Mouse (Mus musculus) megakaryocyte, embryonic 14.5 days (primary cell): ENCODE results near the gene Glud1.
"Not testable (repeated sequence)": the region's sequence is repeated elsewhere in the genome, so short reads cannot be mapped to it uniquely, and the experiment has no call there.

Experiments
- FLI1 ChIP-seq: IDR thresholded peaks from 2 replicates; pipeline ENCODE4 v1.6.1; 2012; ENCODE audit warnings: low read length, inconsistent platforms, mixed read lengths
- GATA1 ChIP-seq: IDR thresholded peaks from 3 replicates; pipeline ENCODE4 v1.6.1; 2012; ENCODE audit warnings: mixed read lengths, low read length, inconsistent platforms, borderline replicate concordance

- TF ChIP-seq GATA1, FLI1: not testable (repeated sequence)
Observed at GRCm38 (mm10) chr14:34364254-34365146, 54.0 kb downstream of the Glud1 start.
